Mouse (Mus musculus) lung, embryonic 14.5 days (tissue): ENCODE results near the gene Ctdnep1. TPM values are rescaled to one million over a fixed set of nuclear protein-coding genes. Genes with fewer than 3 reads are reported as not detected.

Experiments used
- ATAC-seq: fragments of 200-750 bp; cut with Nextera tagmentation; 2 replicates; pipeline ENCODE4 v1.8.0; 2017; ENCODE audit warnings: mild to moderate bottlenecking, moderate TSS enrichment, moderate library complexity; ENCODE audit not compliant: insufficient read depth
- DNase-seq: peaks from one replicate; pipeline ENCODE4 v3.0.0-alpha.2; 2015
- H3K27ac ChIP-seq: fragments of 300-500 bp; sonication (generic); 2 replicates; pipeline ENCODE4 v1.5.1; 2014; ENCODE audit warnings: low read depth, mild to moderate bottlenecking, moderate library complexity
- H3K27me3 ChIP-seq: fragments of 300-500 bp; sonication (generic); 2 replicates; pipeline ENCODE4 v1.6.1; 2014; ENCODE audit warnings: low read length, control low read depth; ENCODE audit not compliant: insufficient read depth
- H3K36me3 ChIP-seq: fragments of 300-500 bp; sonication (generic); 2 replicates; pipeline ENCODE4 v1.6.1; 2014; ENCODE audit warnings: control low read depth; ENCODE audit not compliant: insufficient read depth
- H3K4me1 ChIP-seq: fragments of 300-500 bp; sonication (generic); 2 replicates; pipeline ENCODE4 v1.6.1; 2014; ENCODE audit warnings: antibody characterized with exemption, control low read depth; ENCODE audit not compliant: insufficient read depth
- H3K4me2 ChIP-seq: fragments of 300-500 bp; sonication (generic); 2 replicates; pipeline ENCODE4 v1.6.1; 2014; ENCODE audit warnings: mild to moderate bottlenecking
- H3K4me3 ChIP-seq: fragments of 300-500 bp; sonication (generic); 2 replicates; pipeline ENCODE4 v1.5.1; 2014; ENCODE audit warnings: low read depth, low read length
- H3K9ac ChIP-seq: fragments of 300-500 bp; sonication (generic); 2 replicates; pipeline ENCODE4 v1.6.1; 2014
- H3K9me3 ChIP-seq: fragments of 300-500 bp; sonication (generic); 2 replicates; pipeline ENCODE4 v1.6.1; 2016; ENCODE audit warnings: low read depth, low read length, control low read depth
- CTCF ChIP-seq: IDR thresholded peaks from 2 replicates; pipeline ENCODE4 v1.5.1; 2016; ENCODE audit warnings: antibody characterized with exemption, low read depth
- WGBS: fragments of 180-500 bp; shearing (Covaris S2); extraction: QIAGEN DNeasy Blood & Tissue Kit; methylation state at CpG from one replicate; pipeline ENCODE4 v1.1.7; 2014; 5-methylcytosine and 5-hydroxymethylcytosine counted together
- polyA plus RNA-seq: library from polyadenylated mRNA; unstranded; fragments of >200 nt; fragmentation: Nextera tagmentation; extraction: Ambion mirVana; gene quantifications from 2 replicates; pipeline ENCODE4 v1.2.1, GENCODE M21; 2014

Ctdnep1 gene
- polyA plus RNA-seq, 1 experiment from 2014 or later, result 28.3 TPM

DNA sequence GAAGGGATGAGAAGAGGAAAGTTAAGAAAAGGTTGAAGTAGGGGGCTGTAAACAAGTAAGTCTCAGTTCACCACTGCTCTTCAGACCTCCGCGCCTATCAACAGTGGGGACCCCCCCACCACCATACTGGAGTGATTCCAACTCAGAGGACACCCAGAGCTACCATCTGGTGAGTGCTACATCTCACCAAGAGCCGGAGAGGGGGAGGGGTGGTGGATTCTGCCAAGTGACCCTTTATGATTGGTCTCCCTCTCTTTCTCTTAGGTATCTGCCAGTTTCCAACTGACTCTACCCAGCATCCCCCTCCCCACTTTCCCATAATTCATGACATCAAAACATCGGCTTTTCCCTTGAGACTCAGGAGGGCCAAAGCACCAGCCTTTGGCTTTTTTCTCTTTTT, 40.0 kb upstream of the Ctdnep1 start:
- WGBS, result 56% methylated on average over 4 of the region's 4 CpGs
- H3K27me3 ChIP-seq, result peaks cover 14% of the 10 kb centered on the region
- H3K27ac ChIP-seq, result no peak overlapping the region
- H3K4me1 ChIP-seq, result peaks cover 10% of the 10 kb centered on the region; the same call in 1 of the 2 replicates
- ATAC-seq (no peak), DNase-seq (no peak)
- no peak overlapping the region for H3K9ac ChIP-seq
- H3K4me3 ChIP-seq, result no peak overlapping the region
- no peak for TF ChIP-seq CTCF
- H3K36me3 ChIP-seq, result peaks cover 34% of the 10 kb centered on the region; the same call in 1 of the 2 replicates
- H3K9me3 ChIP-seq, result no peaks in the 10 kb centered on the region
- no peak overlapping the region for H3K4me2 ChIP-seq

DNA sequence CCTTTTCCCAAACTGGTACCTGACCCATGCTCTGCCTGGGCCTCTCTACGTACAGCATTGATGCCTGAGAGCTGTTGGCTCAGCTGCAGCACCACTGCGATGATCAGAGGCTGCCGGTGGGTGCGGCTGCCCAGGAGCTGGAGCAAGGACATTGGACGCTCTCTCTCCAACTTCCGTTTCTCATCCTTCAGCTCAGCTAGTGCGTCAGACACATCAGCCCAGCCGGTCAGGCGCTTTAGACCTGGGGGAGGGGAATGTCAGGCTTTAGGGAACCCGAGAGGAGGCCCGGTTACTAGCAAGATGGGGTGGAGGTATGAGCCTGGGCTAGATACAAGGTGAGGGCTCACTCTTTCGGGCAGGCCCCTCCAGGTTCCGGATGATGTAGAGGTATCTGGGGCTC, 35.7 kb upstream of the Ctdnep1 start:
- DNase-seq (no peak), ATAC-seq (no peak)
- H3K9ac ChIP-seq, result no peak overlapping the region
- peaks cover 13% of the 10 kb centered on the region; the same call in 1 of the 2 replicates for H3K4me1 ChIP-seq
- H3K27ac ChIP-seq, result no peak overlapping the region
- TF ChIP-seq CTCF, result no peak
- H3K36me3 ChIP-seq, result peaks cover 34% of the 10 kb centered on the region; the same call in 1 of the 2 replicates
- no peaks in the 10 kb centered on the region for H3K9me3 ChIP-seq
- 62% methylated on average over 13 of the region's 13 CpGs for WGBS
- no peaks in the 10 kb centered on the region for H3K27me3 ChIP-seq
- no peak overlapping the region for H3K4me3 ChIP-seq
- 0 out of 2 replicates have a peak overlapping the region, but pooled peaks have one; percentile 20 for H3K4me2 ChIP-seq

DNA sequence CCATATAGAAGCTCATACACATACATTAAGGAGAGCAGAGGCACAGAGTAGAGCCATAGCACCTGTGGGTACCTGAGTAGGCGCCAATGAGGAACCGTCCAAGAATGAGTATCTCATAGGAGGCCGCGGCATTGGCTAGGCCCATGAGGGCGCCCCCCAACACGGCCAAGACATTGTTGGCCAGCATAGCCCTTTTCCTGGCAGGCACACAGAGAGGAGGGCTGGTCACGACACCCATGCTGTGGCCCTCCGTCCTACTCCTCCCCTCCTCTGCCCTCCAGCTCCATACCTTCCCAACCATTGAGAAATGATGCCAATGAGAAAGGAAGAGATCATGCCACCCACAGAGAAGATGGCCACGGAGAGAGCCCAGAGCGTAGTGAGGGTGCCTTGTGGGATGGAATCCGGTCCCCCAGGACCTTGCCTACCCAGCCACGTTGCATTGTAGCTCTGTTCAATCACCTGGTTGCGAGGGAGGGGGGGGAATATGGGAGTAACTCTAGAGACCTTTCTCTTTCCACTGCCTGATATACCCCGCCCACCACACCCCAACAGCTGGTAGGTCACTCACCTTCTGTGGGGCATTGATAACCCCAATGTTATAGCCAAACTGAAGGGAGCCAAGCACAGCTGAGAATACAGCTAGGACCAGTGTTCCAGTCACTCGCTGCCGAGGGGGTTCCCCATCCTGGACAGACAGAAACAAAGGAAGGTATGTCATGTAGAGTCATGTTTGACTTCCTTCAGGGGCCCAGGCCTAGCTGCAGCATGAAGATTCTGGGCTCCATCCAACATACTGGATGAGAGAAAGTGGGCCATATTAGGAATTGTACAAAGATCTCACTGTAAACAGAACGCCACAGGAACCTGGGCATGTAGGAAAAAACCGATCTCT, 34.7 kb upstream of the Ctdnep1 start:
- no peak for TF ChIP-seq CTCF
- ATAC-seq, result no peak
- no peak for DNase-seq
- Histone ChIP-seq H3K9me3 (no peaks in the 10 kb centered on the region), H3K4me3 (peak overlapping the region; percentile 52), H3K27ac (0 out of 2 replicates have a peak overlapping the region, but pooled peaks have one; percentile 83), H3K36me3 (peaks cover 34% of the 10 kb centered on the region; the same call in 1 of the 2 replicates), H3K4me2 (peak overlapping the region; percentile 69), H3K27me3 (no peaks in the 10 kb centered on the region), H3K4me1 (peaks cover 13% of the 10 kb centered on the region; the same call in 1 of the 2 replicates), H3K9ac (no peak overlapping the region; the same call in 1 of the 2 replicates)
- WGBS, result 88% methylated on average over 18 of the region's 18 CpGs

- H3K9ac ChIP-seq, result peak overlapping the region; percentile 61
- no peaks in the 10 kb centered on the region for H3K9me3 ChIP-seq
- peaks cover 29% of the 10 kb centered on the region; the same call in 1 of the 2 replicates for H3K36me3 ChIP-seq
- peak overlapping the region; percentile 83 for H3K27ac ChIP-seq
- no peak for TF ChIP-seq CTCF
- no peaks in the 10 kb centered on the region for H3K27me3 ChIP-seq
- H3K4me1 ChIP-seq, result peaks cover 13% of the 10 kb centered on the region; the same call in 1 of the 2 replicates
- H3K4me3 ChIP-seq, result peak overlapping the region; percentile 52
- H3K4me2 ChIP-seq, result peak overlapping the region; percentile 69
- ATAC-seq (peak; percentile 48), DNase-seq (peak; percentile 83)
- WGBS, result 1% methylated on average over 29 of the region's 29 CpGs
Measured at GRCm38 (mm10) chr11:69947337-69948065, 33.5 kb upstream of the Ctdnep1 start.

- Histone ChIP-seq H3K27ac (peak within 1 kb of the TSS; percentile 83), H3K36me3 (peaks cover 22% of the 10 kb centered on the region; the same call in 1 of the 2 replicates), H3K4me2 (peak within 1 kb of the TSS; percentile 69), H3K9ac (peak within 1 kb of the TSS; percentile 61), H3K27me3 (no peaks in the 10 kb centered on the region), H3K9me3 (no peaks in the 10 kb centered on the region), H3K4me3 (peak within 1 kb of the TSS; percentile 52), H3K4me1 (peaks cover 13% of the 10 kb centered on the region; the same call in 1 of the 2 replicates)
- WGBS, result 1% methylated on average over 34 of the region's 34 CpGs
- DNase-seq (peak; percentile 98), ATAC-seq (peak; percentile 92)
- no peak for TF ChIP-seq CTCF
Measured at GRCm38 (mm10) chr11:69948066-69948762, 32.7 kb upstream of the Ctdnep1 start, which contains the start of gene Slc2a4. Slc2a4 (minus strand) TSS chr11:69948188.

DNA sequence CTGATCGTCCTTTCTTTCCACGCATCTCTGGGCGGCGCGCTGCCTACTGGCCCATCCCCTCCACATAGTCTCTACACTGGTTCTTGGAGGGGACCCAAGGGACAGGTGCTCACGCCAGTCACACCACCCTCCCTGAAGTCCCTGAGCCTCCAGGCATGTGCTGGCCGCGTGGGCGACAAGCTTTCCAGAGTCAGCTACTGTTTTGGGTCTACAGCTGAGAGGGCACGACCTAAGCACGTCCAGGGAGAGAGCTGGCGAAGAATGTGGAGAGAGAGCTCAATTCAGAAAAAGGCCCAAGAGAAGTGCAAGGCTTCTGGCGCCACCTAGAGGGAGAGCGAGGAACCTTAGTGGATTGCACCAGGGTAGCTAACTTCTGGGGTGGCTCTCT, 32.2 kb upstream of the Ctdnep1 start:
- Histone ChIP-seq H3K9ac (peak overlapping the region; percentile 51), H3K4me3 (peak overlapping the region; percentile 52), H3K4me1 (peaks cover 13% of the 10 kb centered on the region; the same call in 1 of the 2 replicates), H3K27ac (peak overlapping the region; percentile 83), H3K36me3 (peaks cover 22% of the 10 kb centered on the region; the same call in 1 of the 2 replicates), H3K27me3 (no peaks in the 10 kb centered on the region), H3K9me3 (no peaks in the 10 kb centered on the region), H3K4me2 (peak overlapping the region; percentile 69)
- DNase-seq, result peak; percentile 97
- 0% methylated on average over 14 of the region's 14 CpGs for WGBS
- TF ChIP-seq CTCF, result peak; percentile 96
- peak; percentile 50 for ATAC-seq
